Mouse (Mus musculus): ENCODE data around the gene Slc24a2.

DNA sequence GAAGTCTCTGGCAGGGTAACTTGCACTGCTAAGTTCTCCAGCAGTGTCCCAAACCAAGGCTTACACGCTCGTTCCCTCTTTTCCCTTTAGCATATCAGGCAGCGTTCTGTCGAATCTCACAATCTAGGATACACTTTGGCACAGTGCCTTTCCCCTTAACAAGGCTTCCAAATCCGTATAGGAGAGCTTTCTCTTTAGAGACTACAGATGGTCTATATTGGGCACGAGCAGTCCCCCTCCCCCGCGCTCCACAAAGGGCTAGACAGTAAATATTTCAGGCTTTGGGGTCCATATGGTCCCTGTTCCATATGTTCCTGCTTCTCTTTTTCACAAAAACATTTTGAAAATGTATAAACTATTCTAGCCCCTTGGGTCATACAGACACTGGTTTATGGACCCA is 205.7 kb downstream of the Slc24a2 start:
- TF ChIP-seq POLR2A (IDR thresholded peaks at IDR 0.05; ENCODE audit: low read depth, low read length) (no peak), CTCF (IDR thresholded peaks at IDR 0.05; ENCODE audit: extremely low read depth, insufficient read length, insufficient replicate concordance, low read depth, low read length) (no peak)
